Mouse (Mus musculus) spleen, adult 2 months (tissue): Measurements from ENCODE around the gene Maml3. TPM values are rescaled to one million over a fixed set of nuclear protein-coding genes. Genes with fewer than 3 reads are reported as not detected.

ENCODE experiments used
- DNase-seq, 2 experiments: peaks; one replicate each; pipeline versions ENCODE4 v3.0.0 to v3.0.0-alpha.2; 2012 to 2021; ENCODE audit warnings: low spot score in 2 of 2, low read depth in 1 of 2
- H3K27ac ChIP-seq: fragments of 200-500 bp; 2 replicates; pipeline ENCODE4 v1.5.1; 2012; ENCODE audit warnings: low read length, inconsistent platforms; ENCODE audit not compliant: insufficient read depth
- H3K27me3 ChIP-seq: fragments of 200-500 bp; 2 replicates; pipeline ENCODE4 v1.6.1; 2012; ENCODE audit warnings: mild to moderate bottlenecking, moderate library complexity, low read length, inconsistent platforms; ENCODE audit not compliant: control insufficient read depth, insufficient read depth
- H3K36me3 ChIP-seq: fragments of 200-500 bp; 2 replicates; pipeline ENCODE4 v1.6.1; 2012; ENCODE audit warnings: mild to moderate bottlenecking, low read length, inconsistent platforms; ENCODE audit not compliant: control insufficient read depth, insufficient read depth
- H3K4me1 ChIP-seq: fragments of 200-500 bp; 2 replicates; pipeline ENCODE4 v1.6.1; 2011; ENCODE audit warnings: inconsistent platforms; ENCODE audit not compliant: control insufficient read depth, insufficient read depth, insufficient read length
- H3K4me3 ChIP-seq: fragments of 200-500 bp; 2 replicates; pipeline ENCODE4 v1.5.1; 2011; ENCODE audit warnings: mild to moderate bottlenecking, inconsistent platforms; ENCODE audit not compliant: insufficient read depth, insufficient read length; ENCODE audit errors: extremely low read depth
- CTCF ChIP-seq: fragments of 200-500 bp; IDR thresholded peaks from 2 replicates; pipeline ENCODE4 v1.5.1; 2011; ENCODE audit warnings: mild to moderate bottlenecking, inconsistent platforms; ENCODE audit not compliant: insufficient read depth, insufficient read length, insufficient replicate concordance; ENCODE audit errors: extremely low read depth
- POLR2A ChIP-seq: fragments of 200-500 bp; IDR thresholded peaks from 2 replicates; pipeline ENCODE4 v1.6.1; 2011; ENCODE audit warnings: low read depth, low read length, inconsistent platforms
- WGBS: fragments of 180-500 bp; shearing (Covaris S2); methylation state at CpG from one replicate; pipeline ENCODE4 v1.1.7; 2018; 5-methylcytosine and 5-hydroxymethylcytosine counted together
- polyA plus RNA-seq: library from polyadenylated mRNA; depleted of rRNA; stranded (reverse); fragments of >200 nt; gene quantifications from 2 replicates; pipeline ENCODE4 v1.2.3, GENCODE M21; 2012

The Maml3 gene
- polyA plus RNA-seq, 1 experiment = 2.7 TPM

DNA sequence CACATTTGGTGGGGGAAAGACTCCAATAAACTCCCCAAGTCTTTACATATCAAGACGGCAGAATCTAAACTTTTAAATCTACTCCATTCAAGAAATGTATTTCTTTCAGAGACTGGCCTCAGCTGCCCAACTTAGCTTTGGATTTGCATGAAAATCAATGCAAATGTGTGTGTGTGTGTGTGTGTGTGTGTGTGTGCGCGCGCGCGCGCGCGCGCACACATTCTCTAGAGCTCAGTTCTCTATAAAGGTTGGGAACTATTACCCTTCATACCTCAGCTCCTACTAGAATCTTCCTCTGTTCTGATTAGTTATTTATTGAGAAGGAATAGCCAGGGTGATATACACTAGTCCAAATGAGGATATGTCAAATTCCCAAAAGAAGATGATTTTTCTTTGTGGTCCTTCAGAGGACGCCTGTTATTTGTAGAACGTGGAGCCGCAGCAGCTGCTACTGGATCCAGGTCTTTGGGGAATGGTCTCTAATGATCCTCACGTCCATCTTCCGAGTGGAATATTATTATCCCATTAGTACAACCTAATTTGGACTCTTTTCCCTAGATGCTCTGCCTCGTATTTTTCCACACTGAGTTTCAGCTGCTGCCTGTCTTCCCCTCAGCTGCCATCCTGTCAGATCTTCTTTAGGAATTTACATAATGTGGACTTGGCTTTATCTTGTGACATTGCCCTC, 372.8 kb downstream of the Maml3 start:
- H3K27me3 ChIP-seq = no peaks in the 10 kb centered on the region
- no peaks in the 10 kb centered on the region for H3K36me3 ChIP-seq
- H3K27ac ChIP-seq = no peak overlapping the region
- TF ChIP-seq CTCF = no peak
- TF ChIP-seq POLR2A = no peak
- 92% methylated on average over 16 of the region's 16 CpGs for WGBS
- DNase-seq = no peak
- H3K4me3 ChIP-seq = no peak overlapping the region
- no peaks in the 10 kb centered on the region for H3K4me1 ChIP-seq

DNA sequence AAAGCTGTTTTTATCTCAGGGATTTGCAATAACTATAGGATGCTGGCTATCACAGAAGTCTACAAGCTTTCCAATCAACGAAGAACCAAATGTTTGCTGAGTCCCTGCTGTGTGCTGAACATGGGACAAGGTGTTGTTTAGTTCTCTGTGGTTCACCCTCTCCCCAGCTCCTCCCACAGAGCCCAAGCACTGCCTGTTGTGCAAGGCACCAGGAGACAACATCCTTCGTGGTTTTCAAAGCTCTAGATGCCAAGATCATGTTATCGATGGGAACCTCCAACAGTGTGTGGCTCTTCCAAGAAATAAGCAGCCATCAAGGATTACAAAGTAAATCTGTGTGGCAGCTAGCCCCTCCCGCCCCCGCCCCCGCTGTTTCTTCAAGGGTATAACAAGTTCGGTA, 374.2 kb downstream of the Maml3 start:
- Histone ChIP-seq H3K27me3 (no peaks in the 10 kb centered on the region), H3K4me1 (no peaks in the 10 kb centered on the region), H3K36me3 (no peaks in the 10 kb centered on the region), H3K27ac (no peak overlapping the region), H3K4me3 (no peak overlapping the region)
- no peak for DNase-seq
- WGBS = 61% methylated on average over 7 of the region's 7 CpGs
- TF ChIP-seq CTCF (no peak), POLR2A (no peak)

GRCm38 (mm10) chr3:51729109-51729918, 375.6 kb downstream of the Maml3 start:
- H3K36me3 ChIP-seq = no peaks in the 10 kb centered on the region
- no peaks in the 10 kb centered on the region for H3K4me1 ChIP-seq
- H3K27me3 ChIP-seq = no peaks in the 10 kb centered on the region
- H3K4me3 ChIP-seq = no peak overlapping the region
- H3K27ac ChIP-seq = no peak overlapping the region
- 76% methylated on average over 14 of the region's 14 CpGs for WGBS
- no peak for TF ChIP-seq CTCF
- no peak for TF ChIP-seq POLR2A
- DNase-seq = no peak

GRCm38 (mm10) chr3:51728456-51728855, 376.4 kb downstream of the Maml3 start:
- 28% methylated on average over 12 of the region's 12 CpGs for WGBS
- Histone ChIP-seq H3K27me3 (no peaks in the 10 kb centered on the region), H3K36me3 (no peaks in the 10 kb centered on the region), H3K4me1 (no peaks in the 10 kb centered on the region), H3K27ac (no peak overlapping the region), H3K4me3 (no peak overlapping the region)
- TF ChIP-seq CTCF = no peak
- TF ChIP-seq POLR2A = no peak
- DNase-seq = no peak

- 14% methylated on average over 8 of the region's 8 CpGs for WGBS
- TF ChIP-seq POLR2A (no peak), CTCF (no peak)
- no peak overlapping the region for H3K4me3 ChIP-seq
- no peak overlapping the region for H3K27ac ChIP-seq
- no peaks in the 10 kb centered on the region for H3K27me3 ChIP-seq
- no peaks in the 10 kb centered on the region for H3K4me1 ChIP-seq
- no peak for DNase-seq
- no peaks in the 10 kb centered on the region for H3K36me3 ChIP-seq
These were observed 376.9 kb downstream of the Maml3 start for GRCm38 (mm10) chr3:51727968-51728367.

- TF ChIP-seq POLR2A (no peak), CTCF (no peak)
- H3K27me3 ChIP-seq = no peaks in the 10 kb centered on the region
- H3K27ac ChIP-seq = no peak overlapping the region
- DNase-seq = no peak
- no peaks in the 10 kb centered on the region for H3K4me1 ChIP-seq
- 52% methylated on average over 3 of the region's 3 CpGs for WGBS
- H3K36me3 ChIP-seq = no peaks in the 10 kb centered on the region
- H3K4me3 ChIP-seq = no peak overlapping the region
These were observed 377.4 kb downstream of the Maml3 start for GRCm38 (mm10) chr3:51727487-51727886.

DNA sequence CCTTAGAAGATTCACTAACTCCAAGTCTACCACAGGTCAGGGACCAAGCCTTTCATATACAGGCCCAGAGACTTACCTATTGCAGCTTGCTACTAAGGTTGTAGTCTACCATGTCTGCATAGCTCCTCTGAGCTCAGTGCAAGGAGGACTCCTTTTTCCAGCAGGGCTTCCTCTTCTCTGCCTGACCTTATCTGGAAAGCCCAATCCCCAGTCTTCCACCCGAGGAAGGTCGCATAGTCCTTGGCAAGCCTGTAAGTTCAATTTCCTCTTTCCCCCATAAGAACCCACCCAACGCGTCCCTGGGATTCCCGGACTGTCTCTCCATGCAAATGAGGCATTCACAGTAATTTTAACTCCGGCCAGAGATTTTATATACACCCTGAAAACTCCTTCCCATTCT, 378.6 kb downstream of the Maml3 start:
- no peaks in the 10 kb centered on the region for H3K27me3 ChIP-seq
- no peak overlapping the region for H3K4me3 ChIP-seq
- no peaks in the 10 kb centered on the region for H3K36me3 ChIP-seq
- H3K27ac ChIP-seq = no peak overlapping the region
- H3K4me1 ChIP-seq = no peaks in the 10 kb centered on the region
- 79% methylated on average over 6 of the region's 6 CpGs for WGBS
- no peak for DNase-seq
- TF ChIP-seq CTCF (no peak), POLR2A (no peak)
